Mouse (Mus musculus): ENCODE data around the gene St5. TPM values are rescaled to one million over a fixed set of nuclear protein-coding genes. Genes with fewer than 3 reads are reported as not detected.

Gene St5
- total and polyA plus RNA-seq, 3 experiments: 2.6 to 3.4 TPM; not detected in 1

GRCm38 (mm10) chr7:109518838-109519696 is 184.3 kb downstream of the St5 start, which contains the start of gene Rpl27a (continued):
- peak; percentile 97 for TF ChIP-seq ZMIZ1 (IDR thresholded peaks at IDR 0.05; ENCODE audit: low read depth, low read length)
- TF ChIP-seq NELFE (IDR thresholded peaks at IDR 0.05; ENCODE audit: low read depth, low read length): peak; percentile 98
- peak; percentile 87 to 98 for TF ChIP-seq POLR2A (IDR thresholded peaks at IDR 0.05; ENCODE audit: control insufficient read depth in 1 of 2, insufficient read depth in 1 of 2, low read depth in 1 of 2, low read length in 2 of 2, poor library complexity in 1 of 2)
- TF ChIP-seq ETS1 (IDR thresholded peaks at IDR 0.05; ENCODE audit: low read depth, low read length): peak; percentile 40; the same call in 1 of the 2 replicates
- peak; percentile 72 for TF ChIP-seq SIN3A (IDR thresholded peaks at IDR 0.05; ENCODE audit: low read length)
- peak; percentile 49; the same call in 1 of the 2 replicates for TF ChIP-seq UBTF (IDR thresholded peaks at IDR 0.05; ENCODE audit: borderline replicate concordance, insufficient read depth, low read depth, low read length)

DNA sequence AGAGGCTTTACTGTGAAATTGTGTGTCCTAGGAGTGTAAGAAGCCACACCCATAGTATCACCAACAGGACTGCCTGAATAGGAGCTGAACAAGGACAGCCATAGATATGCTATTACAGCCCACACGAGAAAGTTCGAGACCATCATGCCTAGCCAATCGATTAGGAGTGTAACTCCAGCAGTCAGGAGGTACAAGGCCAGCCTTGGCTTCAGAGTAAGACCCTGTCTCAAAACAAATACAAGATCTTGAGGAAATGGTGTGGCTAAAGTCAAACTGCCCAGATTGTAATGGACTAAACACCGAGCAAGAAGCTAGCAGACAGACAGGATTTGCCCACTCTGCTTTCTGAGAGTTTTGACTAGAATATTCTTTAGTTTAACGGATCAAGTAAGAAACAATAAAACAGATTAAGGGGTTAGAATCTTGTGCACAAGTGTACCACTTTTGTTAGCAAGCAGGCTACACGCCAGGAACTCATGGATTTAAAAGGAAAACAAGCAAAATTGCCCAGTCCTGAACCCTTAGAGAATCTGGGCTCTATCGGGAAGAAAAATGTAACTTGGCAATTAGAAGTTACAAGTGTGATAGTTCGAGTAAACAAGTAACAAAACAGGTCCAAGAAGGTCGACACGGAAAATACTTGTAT is 185.2 kb downstream of the St5 start:
- Histone ChIP-seq H3K4me1 (ENCODE audit: control insufficient read depth in 1 of 2, insufficient read depth in 2 of 2, low read length in 2 of 2) (peaks cover 3 to 15% of the 10 kb centered on the region in 2 experiments), H3K27ac (ENCODE audit: control insufficient read depth, low read depth, low read length) (peak overlapping the region; percentile 99), H3K36me3 (ENCODE audit: control insufficient read depth in 1 of 2, insufficient read depth in 2 of 2, low read length in 2 of 2) (peaks cover 19 to 28% of the 10 kb centered on the region in 2 experiments), H3K79me2 (ENCODE audit: control insufficient read depth, insufficient read depth, low read length, poor library complexity) (peaks cover 33% of the 10 kb centered on the region), H3K9ac (ENCODE audit: control insufficient read depth, low read depth, low read length, poor library complexity, severe bottlenecking) (peak overlapping the region; percentile 98), H3K9me3 (replicated peaks; ENCODE audit: insufficient read depth, low read length) (no peaks in the 10 kb centered on the region), H3K4me3 (ENCODE audit: control insufficient read depth in 1 of 2, insufficient read depth in 1 of 2, low read depth in 2 of 2, low read length in 2 of 2) (peak overlapping the region; percentile 77 to 89), H3K27me3 (ENCODE audit: control insufficient read depth in 1 of 2, insufficient read depth in 2 of 2, low read length in 2 of 2) (no peaks in the 10 kb centered on the region)
- peak; percentile 85 for DNase-seq (ENCODE audit: low read depth, low spot score)
- 0 out of 2 replicates have a peak, but pooled peaks have one; percentile 38 for TF ChIP-seq MYC (IDR thresholded peaks at IDR 0.05; ENCODE audit: low read depth, low read length)
- peak; percentile 57; the same call in 1 of the 2 replicates for TF ChIP-seq CHD1 (IDR thresholded peaks at IDR 0.05; ENCODE audit: low read depth, low read length)
- no peak for TF ChIP-seq GATA1 (IDR thresholded peaks at IDR 0.05; ENCODE audit: low read depth, low read length)
- no peak for TF ChIP-seq MAFK (IDR thresholded peaks at IDR 0.05; ENCODE audit: borderline replicate concordance, low read depth, low read length)
- TF ChIP-seq CHD2 (IDR thresholded peaks at IDR 0.05; ENCODE audit: low read length): no peak; the same call in 1 of the 2 replicates
- 0 out of 2 replicates have a peak, but pooled peaks have one; percentile 22 for TF ChIP-seq MAX (IDR thresholded peaks at IDR 0.05; ENCODE audit: low read length)
- peak; percentile 26; the same call in 1 of the 2 replicates for TF ChIP-seq ZMIZ1 (IDR thresholded peaks at IDR 0.05; ENCODE audit: low read depth, low read length)
- TF ChIP-seq ELF1 (IDR thresholded peaks at IDR 0.05; ENCODE audit: low read depth, low read length): no peak
- no peak for TF ChIP-seq CTCF (IDR thresholded peaks at IDR 0.05 in 2 of 3, conservative IDR thresholded peaks at IDR 0.05 in 1 of 3; ENCODE audit: control insufficient read depth in 1 of 3, insufficient read depth in 1 of 3, low read depth in 2 of 3, low read length in 3 of 3, poor library complexity in 1 of 3, severe bottlenecking in 1 of 3)
- TF ChIP-seq TCF12 (IDR thresholded peaks at IDR 0.05; ENCODE audit: low read depth, low read length): 0 out of 2 replicates have a peak, but pooled peaks have one; percentile 10
- peak; percentile 7; the same call in 1 of the 2 replicates for TF ChIP-seq ETS1 (IDR thresholded peaks at IDR 0.05; ENCODE audit: low read depth, low read length)
- peak; percentile 87 for TF ChIP-seq TBP (IDR thresholded peaks at IDR 0.05; ENCODE audit: low read depth, low read length)
- TF ChIP-seq NRF1 (IDR thresholded peaks at IDR 0.05; ENCODE audit: insufficient read depth, low read depth, low read length, poor library complexity, severe bottlenecking): no peak
- peak in 1 of 2 experiments; percentile 55; a peak in 2 of 4 replicates for TF ChIP-seq POLR2A (IDR thresholded peaks at IDR 0.05; ENCODE audit: control insufficient read depth in 1 of 2, insufficient read depth in 1 of 2, low read depth in 1 of 2, low read length in 2 of 2, poor library complexity in 1 of 2)
- TF ChIP-seq SIN3A (IDR thresholded peaks at IDR 0.05; ENCODE audit: low read length): 0 out of 2 replicates have a peak, but pooled peaks have one; percentile 6
- no peak for TF ChIP-seq EP300 (IDR thresholded peaks at IDR 0.05; ENCODE audit: low read depth in 1 of 2, low read length in 2 of 2)
- TF ChIP-seq KAT2A (conservative IDR thresholded peaks at IDR 0.05; ENCODE audit: low read depth, low read length): no peak
- peak; percentile 59 for TF ChIP-seq NELFE (IDR thresholded peaks at IDR 0.05; ENCODE audit: low read depth, low read length)
- TF ChIP-seq MEF2A (IDR thresholded peaks at IDR 0.05; ENCODE audit: extremely low read depth, insufficient replicate concordance, low read depth, low read length, poor library complexity, severe bottlenecking): no peak
- no peak for TF ChIP-seq ZNF384 (IDR thresholded peaks at IDR 0.05; ENCODE audit: low read depth, low read length)
